Mouse (Mus musculus) heart, adult 2 months (tissue): ENCODE results near the gene Gm10643.

ENCODE experiments used
- CTCF ChIP-seq: fragments of 200-600 bp; IDR thresholded peaks from 2 replicates; pipeline ENCODE4 v1.8.1; 2022; ENCODE audit warnings: antibody characterized with exemption, mild to moderate bottlenecking, moderate library complexity
- EP300 ChIP-seq: fragments of 200-500 bp; IDR thresholded peaks from 2 replicates; pipeline ENCODE4 v1.6.1; 2011; ENCODE audit warnings: low read depth, low read length, control low read depth; ENCODE audit not compliant: insufficient read depth

- TF ChIP-seq CTCF (no peak), EP300 (no peak)
These were observed 37.5 kb downstream of the Gm10643 start for GRCm38 (mm10) chr8:84027449-84027848.
